Mouse (Mus musculus): ENCODE results near the gene Cib1.

The Cib1 gene

GRCm38 (mm10) chr7:80201888-80202540 is 30.6 kb downstream of the Cib1 start:
- DNase-seq (ENCODE audit: low spot score in 2 of 2): no peak

DNA sequence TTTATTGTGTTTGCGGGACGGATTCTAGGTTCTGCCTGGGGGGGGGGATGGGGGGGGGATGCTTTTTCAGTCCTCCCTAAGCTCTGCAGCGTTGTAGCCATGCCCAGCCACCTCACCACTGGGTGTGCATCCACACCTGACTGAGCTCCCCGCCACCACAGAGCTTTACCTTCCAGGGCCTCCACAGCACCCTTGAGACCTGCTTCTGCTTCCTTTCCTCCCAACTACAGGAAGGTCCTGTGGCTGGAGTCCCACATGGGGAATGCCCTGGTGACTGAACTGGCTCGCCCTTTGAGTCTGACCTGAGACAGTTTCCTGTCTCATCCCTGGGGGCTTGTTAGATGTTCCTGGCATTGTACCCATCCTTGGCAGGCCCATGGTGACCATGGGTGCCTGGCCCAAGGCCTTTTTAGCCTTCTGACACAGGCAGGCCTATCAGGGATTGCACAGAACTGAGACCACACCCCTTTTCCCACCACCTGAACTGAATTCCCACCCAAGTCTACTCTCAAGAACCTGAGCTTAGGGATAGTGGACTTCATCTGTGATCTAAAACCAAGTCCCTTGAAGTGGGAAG is 31.6 kb downstream of the Cib1 start:
- no peak for DNase-seq (ENCODE audit: low spot score in 2 of 2)

- DNase-seq (ENCODE audit: low spot score in 2 of 2): no peak
Measured at GRCm38 (mm10) chr7:80200588-80200945, 32.0 kb downstream of the Cib1 start.

DNA sequence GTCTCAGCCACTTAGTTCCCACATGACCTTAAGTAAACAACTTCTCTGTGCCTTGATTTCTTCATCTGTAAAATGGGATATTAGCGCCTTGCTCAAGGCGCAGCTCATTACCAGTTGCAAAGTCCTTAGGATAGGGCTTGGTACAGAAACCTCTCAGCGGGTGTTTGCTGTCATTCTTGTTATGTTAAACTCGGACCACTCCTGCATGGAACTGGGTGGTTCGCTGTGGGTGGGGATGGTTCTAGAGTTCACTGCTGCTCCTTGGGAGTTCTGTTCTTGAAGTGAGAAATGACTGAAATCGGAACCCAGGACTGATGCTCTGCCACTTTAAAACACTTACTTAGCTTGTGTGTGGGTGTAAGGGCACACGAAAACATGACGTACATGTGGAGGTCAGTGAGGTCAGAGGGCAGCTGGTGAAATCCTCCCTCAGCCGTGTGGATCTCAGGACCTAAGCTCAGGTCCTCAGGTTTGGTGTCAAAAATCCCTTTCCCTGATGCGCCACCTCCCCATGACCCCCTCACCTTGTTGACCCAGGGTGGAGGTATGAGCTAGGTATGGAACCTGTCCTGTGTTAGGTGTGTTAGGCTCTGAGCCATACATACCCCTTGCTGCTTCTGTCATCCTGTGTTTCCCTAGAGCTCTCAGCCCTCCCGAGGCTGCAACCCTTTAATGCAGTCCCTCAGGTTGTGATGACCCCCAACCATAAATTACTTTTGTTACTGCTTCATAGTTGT is 32.6 kb downstream of the Cib1 start:
- no peak for DNase-seq (ENCODE audit: low spot score in 2 of 2)

DNA sequence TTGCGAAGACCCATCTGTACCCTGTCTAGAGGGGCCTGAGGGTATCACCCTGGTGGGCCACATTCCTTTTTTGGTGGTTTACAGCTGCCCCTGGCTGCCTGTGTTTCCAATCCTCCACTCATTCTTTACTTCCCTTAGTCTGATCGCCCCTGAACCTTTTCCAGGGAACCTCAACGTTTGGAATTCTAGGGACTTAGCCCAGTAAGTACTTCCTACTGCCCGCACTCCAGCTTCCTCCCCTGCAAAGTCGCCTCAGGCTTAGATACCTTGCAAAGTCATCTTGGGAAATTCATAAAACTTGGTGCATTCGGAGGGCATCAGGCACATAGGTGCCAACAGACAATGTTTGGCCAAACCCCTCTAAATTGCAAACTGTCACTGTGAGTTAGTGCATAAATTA is 33.3 kb downstream of the Cib1 start:
- no peak for DNase-seq (ENCODE audit: low spot score in 2 of 2)

DNA sequence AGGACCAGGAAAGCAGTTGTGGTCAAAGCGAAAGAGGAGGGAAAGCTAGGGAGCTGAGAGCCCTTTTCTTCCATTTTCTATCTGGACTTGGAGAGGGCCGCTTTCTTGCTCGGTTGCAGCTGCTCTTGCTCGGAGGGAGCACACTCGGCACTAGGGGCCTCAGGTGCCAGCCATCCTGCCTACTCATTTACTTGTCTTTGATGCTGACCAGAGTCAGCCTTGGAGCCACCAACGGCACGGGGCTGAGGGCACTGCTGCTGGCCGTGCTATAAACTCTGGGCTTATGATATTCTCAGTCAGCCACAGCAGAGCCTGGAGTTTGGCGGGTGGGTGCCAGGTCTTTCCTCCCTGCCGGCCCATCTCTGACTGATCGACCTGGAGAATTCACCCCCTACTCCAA is 33.8 kb downstream of the Cib1 start:
- no peak for DNase-seq (ENCODE audit: low spot score in 2 of 2)

DNA sequence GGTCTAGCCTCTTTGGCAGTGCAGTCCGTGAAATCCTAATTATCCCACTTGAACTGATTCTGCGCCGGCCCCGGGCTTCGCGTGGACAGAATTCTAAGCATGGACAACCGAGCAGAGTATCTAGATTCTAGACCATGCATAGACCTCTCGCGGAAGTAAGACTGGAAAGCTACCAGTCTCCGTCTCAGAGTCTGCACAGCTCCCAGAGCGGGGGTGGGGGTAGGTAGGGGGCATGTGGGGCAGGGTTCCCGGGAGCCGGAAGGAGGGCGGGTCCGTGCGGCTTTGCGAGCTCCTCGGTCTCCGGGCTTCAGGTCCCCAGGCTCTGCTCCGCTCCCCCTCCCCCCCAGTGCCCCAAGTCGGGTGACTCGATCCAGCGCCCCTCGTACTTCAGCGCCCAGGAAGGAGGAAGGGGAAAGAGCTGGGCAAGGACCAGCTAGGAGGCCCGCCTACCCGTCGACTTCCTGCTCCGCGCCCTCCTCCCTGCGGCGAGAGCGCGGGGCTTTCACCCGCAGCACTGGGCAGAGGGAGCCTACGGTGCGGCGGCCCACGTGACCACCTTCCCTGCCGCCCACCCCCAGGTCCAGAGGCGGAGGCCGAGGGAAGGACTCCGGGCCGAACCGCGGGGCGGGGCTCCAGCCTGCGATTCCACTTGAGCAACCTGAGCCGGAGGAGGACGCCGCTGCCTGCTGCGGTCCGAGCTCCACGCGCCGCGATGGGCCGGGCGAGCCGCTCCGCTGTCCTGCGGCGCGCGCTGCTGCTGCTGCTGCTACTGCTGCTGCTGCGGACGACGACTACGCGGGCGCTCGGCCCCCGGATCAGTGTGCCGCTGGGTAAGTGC is 34.5 kb downstream of the Cib1 start:
- DNase-seq (ENCODE audit: low spot score in 2 of 2): peak; percentile 85 to 86

DNA sequence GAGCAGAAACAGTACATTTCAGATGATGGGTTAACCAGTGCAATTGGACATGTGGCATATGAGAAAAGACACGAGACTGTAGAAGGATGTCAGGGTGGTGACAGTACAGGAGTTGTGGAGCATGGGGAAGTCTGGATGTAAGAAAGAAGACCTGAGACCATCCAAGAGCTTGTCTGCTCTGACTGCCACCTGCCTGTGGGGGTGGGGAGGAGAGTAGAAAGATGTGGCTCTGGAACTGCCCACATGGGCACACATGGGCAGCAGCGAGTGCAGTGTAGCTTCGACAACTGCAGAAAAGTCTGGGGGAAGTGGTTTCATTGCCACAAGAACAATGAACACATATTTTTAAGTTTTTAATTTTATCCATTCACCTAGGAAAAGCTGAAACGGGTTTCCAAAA is 35.2 kb downstream of the Cib1 start:
- no peak for DNase-seq (ENCODE audit: low spot score in 2 of 2)

GRCm38 (mm10) chr7:80195576-80196263 is 36.9 kb downstream of the Cib1 start:
- DNase-seq (ENCODE audit: low spot score in 2 of 2): no peak

GRCm38 (mm10) chr7:80195146-80195545 is 37.5 kb downstream of the Cib1 start:
- DNase-seq (ENCODE audit: low spot score in 2 of 2): no peak

DNA sequence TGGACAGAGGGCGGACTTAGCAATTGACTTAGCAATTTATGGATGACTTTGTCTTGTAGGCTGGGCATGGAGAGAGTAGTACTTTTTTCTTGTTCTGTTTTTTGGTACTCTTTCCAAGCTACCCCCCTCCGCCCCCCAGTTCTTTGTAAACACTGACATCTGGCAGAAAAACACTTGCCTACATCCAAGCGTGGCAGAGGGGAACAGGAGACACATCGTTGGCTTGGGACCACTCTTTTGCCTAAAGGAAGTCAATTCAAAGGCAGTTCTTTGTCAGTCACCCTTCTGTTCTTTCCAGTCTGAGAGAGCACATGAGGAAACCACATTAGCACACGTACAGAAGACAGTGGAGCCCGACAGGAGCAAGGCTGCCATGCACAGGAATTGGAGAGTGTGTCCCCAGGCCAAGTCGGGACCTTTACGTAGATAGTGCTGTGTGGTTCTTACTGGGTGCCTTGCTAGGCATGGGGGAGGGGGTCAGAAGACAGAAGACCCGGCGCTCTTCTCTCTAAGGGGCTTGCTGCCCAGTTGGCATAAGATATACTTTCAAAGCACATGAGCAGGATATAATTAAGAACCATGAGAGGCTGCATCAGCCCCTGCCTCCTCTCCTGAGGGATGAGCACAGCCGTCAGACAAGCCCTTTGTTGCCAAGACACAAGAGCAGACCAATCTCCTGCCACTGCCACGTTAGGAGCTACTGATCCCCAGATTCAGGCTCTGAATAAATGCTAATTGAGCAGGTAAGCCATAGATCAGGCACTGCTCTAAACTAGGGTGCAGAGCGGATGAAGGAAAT is 38.5 kb downstream of the Cib1 start:
- no peak for DNase-seq (ENCODE audit: low spot score in 2 of 2)

GRCm38 (mm10) chr7:80192226-80193061 is 40.2 kb downstream of the Cib1 start:
- peak; percentile 84 to 85 for DNase-seq (ENCODE audit: low spot score in 2 of 2)

DNA sequence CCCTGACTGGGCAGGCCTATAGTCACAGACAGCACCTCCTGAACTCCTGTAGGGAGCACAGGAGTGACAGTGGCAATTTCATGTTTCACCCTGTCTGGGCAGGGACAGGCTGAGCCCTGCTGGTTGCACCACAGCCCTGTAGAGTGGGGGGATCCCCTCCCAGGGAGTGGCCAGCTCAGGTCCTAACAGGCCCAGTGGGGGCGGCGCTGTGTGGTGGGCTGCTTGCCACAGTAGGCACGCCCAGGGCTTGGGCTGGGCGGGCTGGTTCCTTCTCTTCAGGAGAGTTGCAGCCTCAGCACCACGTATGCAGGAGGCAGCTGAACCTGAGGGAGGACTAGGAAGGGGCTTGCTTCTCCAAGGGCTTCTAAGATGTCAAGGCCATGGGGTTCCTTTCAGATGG is 41.2 kb downstream of the Cib1 start:
- DNase-seq (ENCODE audit: low spot score in 2 of 2): peak; percentile 76 to 80

GRCm38 (mm10) chr7:80189147-80189933 is 43.3 kb downstream of the Cib1 start:
- DNase-seq (ENCODE audit: low spot score in 2 of 2): no peak

DNA sequence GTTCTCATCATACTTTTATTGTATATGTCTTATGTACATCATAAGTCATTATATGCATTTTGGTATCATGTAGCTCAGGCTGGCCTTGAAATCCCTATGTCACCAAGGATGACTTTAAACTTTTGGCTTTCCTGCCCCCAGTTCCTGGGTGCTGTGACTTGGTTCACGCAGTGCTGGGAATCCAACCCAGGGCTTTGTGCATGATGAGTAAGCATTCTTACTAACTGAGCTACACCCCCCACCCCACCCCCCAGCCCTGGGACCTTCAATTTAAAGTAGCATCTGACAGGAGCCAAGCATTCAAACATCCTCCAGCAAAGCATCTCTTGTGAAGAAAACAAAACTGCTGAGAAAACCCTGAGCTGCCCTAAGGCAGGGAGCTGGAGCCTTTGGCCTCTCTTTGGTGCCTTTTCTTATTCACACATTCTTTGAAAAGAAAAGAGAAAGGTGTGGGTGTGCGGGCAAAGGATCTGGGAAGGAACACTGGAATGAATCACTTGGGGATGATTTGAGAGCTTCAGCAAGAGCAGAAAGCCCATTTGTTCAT is 44.0 kb downstream of the Cib1 start:
- DNase-seq (ENCODE audit: low spot score in 2 of 2): no peak

GRCm38 (mm10) chr7:80187501-80187900 is 45.1 kb downstream of the Cib1 start:
- DNase-seq (ENCODE audit: low spot score in 2 of 2): no peak

DNA sequence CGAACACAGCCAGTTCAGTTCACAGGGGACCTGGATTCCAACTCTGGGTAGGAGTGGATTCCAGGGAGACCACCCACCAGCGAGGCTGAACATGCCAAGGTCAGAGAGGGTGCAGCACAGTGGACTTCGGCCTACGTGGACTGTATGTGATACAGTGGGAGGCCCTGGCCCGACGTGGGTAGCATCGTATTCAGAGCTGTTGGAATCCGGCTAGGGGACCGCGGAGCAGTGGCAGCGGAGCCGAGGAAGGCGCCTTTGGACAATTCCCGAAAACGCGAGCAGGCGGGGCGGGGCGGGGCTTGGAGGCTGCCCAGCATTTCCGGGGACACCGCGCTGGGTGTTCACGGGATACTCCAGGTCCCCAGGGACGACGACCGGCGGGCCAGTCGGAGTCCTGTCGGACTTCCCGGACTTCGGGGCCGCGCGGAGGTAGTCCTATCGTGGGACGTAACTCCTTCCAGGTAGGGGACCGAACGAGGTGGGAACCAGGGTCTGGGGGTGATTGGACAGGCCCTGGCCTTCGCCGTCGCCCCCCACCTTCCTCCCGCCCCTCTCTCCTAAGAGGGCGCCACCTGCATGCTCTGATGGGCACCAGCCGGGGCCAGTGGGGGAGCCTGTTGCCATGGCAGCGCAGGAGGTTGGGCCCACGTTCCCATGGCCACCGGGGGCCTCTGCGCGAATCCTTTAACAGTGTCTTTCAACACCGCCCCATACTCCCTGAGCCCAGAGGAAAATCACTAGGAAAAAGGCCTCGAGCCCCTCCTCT is 45.9 kb downstream of the Cib1 start, which contains the start of gene Sema4b:
Gene Sema4b, plus strand, starts transcription at position 311 of the 766 bp plus-strand sequence.
- DNase-seq (ENCODE audit: low spot score in 2 of 2): peak; percentile 88 to 90

DNA sequence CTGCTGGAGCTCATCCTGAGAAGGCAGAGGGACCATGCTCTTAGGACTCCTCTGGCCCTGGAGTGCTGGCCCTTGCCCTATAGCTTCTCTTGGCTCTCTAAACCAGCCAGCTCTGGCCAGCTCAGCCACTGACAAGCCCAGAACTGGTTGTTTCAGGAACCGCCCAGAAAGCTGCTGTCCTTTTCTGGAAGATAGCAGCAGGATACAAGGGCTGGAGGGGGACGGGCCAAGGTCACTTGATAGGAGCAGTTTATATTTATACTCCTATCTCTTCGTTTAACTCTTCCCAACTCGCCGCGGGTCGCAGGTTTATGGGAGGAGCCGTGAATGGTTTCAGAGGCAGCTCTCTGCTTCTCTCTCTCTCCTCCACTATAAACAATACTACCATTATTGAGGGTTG is 46.6 kb downstream of the Cib1 start:
- peak in 1 of 2 experiments; percentile 52 for DNase-seq (ENCODE audit: low spot score in 2 of 2)
